Mouse (Mus musculus): Measurements from ENCODE around the gene Tldc1.

DNA sequence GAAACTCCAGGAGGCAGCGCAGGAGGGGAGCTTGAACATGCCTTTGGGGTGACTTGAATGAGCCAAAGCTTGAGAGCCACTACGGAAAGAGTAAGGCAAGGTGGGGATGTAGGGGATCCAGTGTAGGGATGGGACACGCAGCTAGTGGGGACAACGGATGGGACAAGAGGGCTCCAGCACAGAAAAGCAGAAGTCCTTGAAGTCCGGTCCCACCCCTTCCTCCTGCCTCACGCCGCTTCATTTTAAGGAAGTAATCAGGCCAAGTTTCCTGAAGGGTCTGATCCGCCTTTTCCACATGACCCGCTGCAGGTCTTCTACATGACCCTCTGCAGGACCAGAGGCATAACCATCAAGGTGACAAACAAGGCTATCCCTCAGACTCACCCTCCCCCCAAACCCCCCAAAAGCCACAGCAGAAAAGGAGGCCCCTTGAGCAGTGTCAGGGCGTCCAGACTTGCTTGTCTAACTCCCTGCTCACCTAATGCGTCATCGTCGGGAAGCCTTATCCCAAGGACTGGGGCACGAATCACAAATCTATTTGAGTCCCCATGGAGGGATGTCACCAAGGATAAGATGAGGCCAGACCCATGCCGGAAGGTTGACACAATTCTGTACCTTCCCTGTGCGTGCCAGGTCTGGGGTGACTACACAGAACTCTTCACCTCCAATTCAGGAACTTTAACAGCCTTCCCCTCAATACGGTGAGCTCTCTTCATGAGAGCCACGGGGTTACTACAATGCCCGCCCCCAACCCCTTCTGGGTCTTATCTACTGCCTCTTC, 47.9 kb upstream of the Tldc1 start:
- TF ChIP-seq POLR2A (IDR thresholded peaks at IDR 0.05; ENCODE audit: extremely low read depth, insufficient read depth, low read length) = no peak
- TF ChIP-seq CTCF (IDR thresholded peaks at IDR 0.05; ENCODE audit: extremely low read depth, insufficient read depth, low read length) = no peak

All from cortical plate, adult 2 months (tissue).